Mouse (Mus musculus) right cerebral cortex, postnatal 36 days (tissue): ENCODE data around the gene Hist1h2an.
"Not testable (repeated sequence)": the region's sequence is repeated elsewhere in the genome, so short reads cannot be mapped to it uniquely, and the experiment has no call there.

Experiments
- DNase-seq, 2 experiments: peaks; one replicate each; pipeline ENCODE4 v3.0.0; 2022; ENCODE audit warnings: low spot score in 2 of 2, mixed read lengths in 1 of 2

Hist1h2an gene

DNA sequence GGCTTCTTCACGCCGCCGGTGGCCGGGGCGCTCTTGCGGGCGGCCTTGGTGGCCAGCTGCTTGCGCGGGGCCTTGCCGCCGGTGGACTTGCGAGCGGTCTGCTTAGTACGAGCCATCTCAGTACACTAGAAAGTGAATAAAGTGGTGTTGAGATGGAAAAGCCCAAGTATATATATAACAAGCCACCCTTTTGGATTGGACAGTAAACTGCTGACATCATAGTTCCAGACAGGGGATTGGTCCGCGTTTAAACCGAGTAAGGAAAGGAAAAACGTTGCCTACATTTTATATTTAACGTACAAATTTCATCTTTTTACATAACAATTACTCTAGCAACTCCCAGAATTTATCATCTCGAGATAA lies 3.8 kb downstream of the Hist1h2an start, which contains the start of gene Hist1h3i:
Hist1h3i (minus strand) TSS at position 116 of the 363 bp plus-strand sequence.
- peak; percentile 55 to 66 for DNase-seq

DNA sequence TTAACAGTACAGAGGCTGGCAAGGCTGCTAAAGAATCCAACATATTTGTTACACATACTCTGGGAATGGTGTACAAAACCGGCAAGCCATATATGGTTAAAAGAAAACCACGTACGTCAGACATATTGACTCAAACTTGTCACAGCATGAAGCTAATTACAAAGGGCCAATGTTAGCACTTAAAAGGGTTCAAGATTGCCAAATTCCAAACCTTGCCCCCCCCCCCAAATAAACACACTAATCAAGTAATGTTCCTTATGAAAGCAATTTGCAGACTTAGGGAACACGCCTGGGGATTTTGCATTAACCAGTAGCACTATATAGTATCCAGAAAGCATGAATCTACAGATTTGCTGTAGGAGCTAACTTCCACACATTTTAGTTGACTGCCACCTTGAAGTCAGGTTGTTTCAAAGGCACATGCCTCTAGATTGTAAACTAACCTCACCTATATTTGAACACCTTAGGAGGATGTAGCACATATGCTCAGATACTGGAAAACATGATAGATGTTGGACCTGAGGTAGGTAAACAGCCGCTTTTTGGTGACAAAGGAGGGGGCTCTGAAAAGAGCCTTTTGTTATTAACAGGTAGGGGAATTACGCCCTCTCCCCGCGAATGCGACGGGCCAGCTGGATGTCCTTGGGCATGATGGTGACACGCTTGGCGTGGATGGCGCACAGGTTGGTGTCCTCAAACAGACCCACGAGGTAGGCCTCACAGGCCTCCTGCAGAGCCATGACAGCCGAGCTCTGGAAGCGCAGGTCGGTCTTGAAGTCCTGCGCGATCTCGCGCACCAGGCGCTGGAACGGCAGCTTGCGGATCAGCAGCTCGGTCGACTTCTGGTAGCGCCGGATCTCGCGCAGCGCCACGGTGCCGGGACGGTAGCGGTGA lies 4.4 kb downstream of the Hist1h2an start:
- DNase-seq: peak; percentile 9 to 11

DNA sequence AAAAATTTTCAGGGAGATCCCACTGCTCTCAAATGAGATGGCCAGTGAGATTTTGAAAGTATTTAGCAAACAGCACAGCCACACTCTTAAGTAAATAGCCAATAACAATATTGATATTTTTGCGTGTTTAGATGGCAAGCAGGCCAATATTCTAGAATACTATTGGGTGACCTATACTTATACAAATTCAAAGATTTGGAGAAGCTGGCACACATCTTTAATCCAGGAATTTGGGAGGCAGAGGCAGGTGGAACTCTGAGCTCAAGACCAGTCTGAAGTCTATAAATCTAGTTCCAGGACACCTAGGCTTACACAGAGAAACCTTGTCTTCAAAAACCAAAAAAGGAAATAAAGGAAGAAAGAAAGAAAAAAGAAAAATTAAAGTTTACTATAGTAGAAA lies 5.4 kb downstream of the Hist1h2an start:
- no peak for DNase-seq

DNA sequence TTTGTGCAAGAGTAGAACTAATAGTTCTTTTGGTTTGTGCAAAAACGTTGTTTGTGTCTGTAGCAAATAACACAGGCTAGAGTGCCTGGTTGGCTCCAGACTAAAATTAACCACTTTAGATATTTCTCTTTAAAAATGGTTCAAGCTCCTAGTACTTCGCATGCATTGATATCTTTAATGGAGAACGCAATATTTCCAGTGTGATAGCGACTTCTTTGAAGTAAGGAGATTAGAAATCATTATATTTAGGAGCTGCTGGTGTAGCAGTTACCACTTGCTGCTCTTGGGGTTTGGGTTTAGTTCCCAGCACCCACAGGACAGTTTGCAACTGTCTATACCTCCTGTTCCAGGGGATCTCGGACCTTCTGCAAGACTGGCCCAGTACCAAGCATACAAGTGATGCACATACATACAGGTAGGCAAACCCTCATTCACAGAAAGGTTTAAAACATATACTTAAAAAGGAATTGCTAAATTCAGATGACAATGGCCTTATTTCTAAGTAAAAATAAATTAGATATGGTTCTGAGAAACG lies 5.9 kb downstream of the Hist1h2an start:
- no peak for DNase-seq

DNA sequence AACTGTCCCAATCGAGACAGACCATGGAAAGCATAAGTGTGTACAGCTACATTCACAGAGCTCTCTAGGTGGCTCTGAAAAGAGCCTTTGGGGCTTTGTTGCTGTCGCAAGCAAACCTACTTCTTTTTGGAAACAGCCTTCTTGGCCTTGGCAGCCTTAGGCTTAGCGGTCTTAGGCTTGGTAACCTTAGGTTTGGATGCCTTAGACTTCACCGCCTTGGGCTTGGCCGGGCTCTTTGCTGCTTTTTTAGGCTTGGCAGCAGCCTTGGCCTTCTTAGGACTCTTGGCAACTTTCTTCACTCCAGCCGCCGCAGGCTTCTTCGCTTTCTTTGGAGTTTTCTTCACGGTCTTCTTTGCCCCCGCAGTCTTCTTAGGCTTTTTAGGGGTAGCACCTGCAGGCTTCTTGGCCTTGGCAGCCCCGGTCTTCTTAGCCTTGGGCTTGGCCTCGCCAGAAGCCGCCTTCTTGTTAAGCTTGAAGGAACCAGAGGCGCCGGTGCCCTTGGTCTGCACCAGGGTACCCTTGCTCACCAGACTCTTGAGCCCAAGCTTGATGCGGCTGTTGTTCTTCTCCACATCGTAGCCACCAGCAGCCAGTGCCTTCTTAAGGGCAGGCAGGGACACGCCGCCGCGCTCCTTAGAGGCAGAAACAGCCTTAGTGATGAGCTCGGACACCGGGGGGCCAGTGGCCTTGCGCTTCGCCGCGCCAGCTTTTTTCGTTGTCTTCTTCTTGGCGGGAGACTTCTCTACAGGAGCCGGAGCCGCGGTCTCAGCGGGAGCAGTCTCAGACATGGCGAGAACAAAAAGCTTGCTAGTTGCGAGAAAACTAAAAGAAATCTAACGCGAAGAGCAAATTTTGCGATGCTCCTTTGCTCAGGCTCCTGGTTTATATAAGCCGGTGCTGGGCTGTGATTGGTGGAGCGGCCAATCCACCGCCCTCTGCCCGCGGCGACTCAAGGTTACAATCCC lies 7.0 kb downstream of the Hist1h2an start, which contains the start of gene Hist1h1b:
Hist1h1b (minus strand) TSS at position 859 of the 965 bp plus-strand sequence.
- DNase-seq: peak; percentile 36 to 57

DNA sequence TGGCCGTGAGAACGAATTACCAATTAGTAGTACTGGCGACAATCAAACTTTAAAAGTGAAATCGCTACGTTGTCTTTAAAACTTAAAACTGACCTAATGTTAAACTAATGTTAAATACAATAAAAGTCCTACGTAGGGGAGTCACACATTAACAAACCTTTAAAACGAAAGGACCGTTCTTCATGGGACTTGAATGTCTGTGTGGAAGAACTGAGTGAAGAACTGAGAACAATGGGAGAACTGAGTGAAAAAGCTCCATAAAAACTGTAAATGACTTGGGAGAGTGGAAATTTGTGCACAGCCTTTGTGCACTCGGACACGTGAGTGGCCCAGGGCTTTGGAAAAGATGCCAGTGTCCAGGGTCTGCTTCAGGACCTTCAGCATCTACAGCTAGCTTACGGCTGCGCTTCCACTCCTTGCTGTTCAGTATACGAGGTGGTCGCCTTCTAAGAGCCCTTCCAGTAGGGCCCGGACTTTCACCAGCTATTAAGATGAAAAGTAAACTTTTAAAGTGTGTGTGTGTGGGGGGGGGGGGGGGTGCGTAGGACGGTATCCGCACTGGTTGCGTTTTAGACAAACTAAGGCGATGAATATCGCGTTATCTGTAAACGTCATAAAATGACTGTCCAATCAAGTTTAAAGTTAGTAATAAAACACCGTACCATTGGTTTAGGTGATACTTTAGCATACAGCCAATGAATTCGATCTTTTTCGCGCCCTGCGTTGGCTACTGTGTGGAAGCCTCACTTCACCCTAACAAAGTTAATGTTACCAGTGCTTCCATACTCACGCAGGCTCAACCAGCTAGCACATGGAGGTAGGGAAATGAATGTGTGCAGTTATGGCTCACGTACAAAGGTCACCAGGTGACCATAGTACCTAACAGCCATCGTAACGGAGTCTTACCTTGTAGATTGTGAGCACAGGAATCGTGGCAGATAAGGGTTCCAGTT lies 7.9 kb downstream of the Hist1h2an start:
- peak; percentile 53 to 68 for DNase-seq

DNA sequence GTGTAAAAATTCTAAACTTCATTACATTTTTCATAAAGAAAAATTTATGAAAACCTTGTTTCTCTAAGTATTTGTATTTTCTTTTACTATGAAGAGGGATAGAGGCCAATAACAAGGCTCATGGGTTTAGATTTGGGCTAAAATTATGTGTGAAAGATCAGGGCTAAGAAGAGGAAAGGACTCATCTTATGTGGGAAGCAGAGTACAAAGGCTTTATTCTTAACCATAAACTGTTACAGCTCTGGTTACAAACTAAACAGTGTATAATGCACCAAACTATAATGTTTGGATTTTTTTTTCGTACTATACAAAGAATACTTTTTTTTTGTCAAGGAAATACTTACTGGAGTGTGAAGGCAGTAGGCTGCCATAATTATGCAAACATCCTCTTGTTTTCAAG lies 31.3 kb downstream of the Hist1h2an start:
- no peak for DNase-seq

DNA sequence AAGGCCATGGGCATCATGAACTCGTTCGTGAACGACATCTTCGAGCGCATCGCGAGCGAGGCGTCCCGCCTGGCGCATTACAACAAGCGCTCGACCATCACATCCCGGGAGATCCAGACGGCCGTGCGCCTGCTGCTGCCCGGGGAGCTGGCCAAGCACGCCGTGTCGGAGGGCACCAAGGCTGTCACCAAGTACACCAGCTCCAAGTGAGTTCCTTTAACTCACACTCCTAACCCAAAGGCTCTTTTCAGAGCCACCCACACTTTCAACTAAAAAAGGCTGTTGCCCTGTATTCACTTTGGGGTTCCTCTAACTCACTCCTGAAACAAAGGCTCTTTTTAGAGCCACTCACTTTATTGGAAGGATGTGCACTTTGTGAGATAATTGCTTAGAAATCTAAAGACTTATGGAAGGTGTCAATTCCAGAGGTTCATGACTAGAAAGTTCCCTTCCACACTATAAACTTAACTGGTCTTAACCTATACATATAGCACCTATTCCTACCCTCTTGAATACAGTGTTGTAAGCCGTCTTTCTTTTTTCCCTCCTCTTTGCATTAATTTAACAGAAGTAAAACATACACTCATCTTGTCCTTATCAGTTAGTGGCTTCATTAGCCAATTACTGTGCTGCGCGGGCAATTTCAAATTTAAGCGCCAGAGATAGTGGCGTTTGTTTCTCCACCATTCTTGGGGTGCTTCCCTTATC lies 32.6 kb downstream of the Hist1h2an start:
- DNase-seq: not testable (repeated sequence)

DNA sequence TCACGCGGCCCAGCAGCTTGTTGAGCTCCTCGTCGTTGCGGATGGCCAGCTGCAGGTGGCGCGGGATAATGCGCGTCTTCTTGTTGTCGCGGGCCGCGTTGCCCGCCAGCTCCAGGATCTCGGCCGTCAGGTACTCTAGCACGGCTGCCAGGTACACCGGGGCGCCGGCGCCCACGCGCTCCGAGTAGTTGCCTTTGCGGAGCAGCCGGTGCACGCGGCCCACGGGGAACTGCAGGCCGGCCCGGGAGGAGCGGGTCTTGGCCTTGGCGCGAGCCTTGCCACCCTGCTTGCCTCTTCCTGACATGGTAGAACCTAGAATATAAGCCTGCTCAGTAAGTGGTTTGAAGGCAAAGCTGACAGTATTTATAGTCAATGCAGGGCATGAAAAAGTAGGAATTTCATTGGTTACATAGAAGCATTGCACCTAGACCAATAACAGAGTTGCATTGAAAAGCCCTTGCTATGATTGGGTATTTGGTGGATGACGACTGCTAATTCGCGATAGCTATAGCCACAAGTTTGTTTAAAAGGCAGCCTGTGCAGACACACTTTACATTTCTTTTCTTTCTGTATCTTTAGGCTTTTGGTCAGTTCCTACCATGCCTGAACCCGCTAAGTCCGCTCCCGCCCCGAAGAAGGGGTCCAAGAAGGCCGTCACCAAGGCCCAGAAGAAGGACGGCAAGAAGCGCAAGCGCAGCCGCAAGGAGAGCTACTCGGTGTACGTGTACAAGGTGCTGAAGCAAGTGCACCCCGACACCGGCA lies 33.3 kb downstream of the Hist1h2an start, which contains the start of the genes Hist1h2ak and Hist1h2bn:
Hist1h2ak (minus strand) TSS at position 304 of the 762 bp plus-strand sequence.
Hist1h2bn (plus strand) TSS at position 600 of the 762 bp plus-strand sequence.
- DNase-seq: peak; percentile 61 to 85

DNA sequence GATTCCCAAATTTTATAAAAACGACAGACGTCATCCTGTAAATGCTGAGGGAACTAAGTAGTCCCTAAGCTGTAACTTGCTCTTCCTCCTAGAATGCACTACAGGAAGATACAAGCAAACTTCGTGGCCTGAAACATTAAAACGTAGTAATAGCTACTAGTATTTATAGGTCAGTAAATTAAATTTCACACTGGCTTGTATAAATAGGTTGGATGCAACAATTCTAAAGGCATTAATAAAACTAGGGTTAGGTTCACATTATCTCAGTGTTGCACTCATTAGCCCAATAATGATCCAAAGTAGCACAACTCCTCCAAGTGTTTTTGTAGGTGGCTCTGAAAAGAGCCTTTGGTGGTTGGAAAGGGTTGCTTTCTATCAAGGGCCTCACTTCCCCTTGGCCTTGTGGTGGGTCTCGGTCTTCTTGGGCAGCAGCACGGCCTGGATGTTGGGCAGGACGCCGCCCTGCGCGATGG lies 33.9 kb downstream of the Hist1h2an start:
- DNase-seq: no peak

DNA sequence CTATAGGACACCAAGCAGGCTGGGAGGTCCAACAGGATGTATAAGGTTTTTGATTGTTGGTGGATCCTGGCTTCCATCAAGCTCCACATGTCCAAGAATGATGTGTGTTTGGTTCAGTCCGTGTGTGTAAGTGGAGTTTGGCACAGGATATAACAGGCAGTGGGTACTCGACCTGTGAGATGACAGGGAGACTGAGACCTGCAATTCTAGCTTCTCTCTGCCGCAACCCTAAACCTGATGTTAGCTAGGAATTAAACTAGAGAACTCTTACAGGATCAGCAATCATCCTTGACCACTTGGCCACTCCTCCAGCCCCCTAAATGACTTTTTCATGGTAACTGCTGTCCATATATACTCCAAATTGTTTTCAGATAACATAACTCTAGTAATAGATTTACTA lies 34.7 kb downstream of the Hist1h2an start:
- DNase-seq: no peak

DNA sequence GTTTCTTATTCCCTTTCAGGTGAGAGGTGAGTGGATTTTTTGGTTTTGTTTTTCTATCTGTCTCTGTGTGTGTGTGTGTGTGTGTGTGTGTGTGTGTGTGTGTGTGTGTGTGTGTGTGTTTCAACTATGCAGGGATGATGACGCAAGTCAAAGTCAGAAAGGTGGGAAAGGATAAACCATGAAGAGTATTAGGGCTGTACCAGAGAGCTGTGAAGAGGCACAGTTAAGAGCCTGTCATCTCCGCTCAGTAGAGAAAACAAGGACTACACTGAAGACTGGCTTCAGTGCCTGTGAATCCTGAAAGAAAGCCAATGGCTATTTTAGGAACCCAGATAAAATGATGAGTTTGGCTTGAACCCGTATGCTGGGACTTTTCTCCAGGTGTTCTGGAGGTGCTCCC lies 35.2 kb downstream of the Hist1h2an start:
- no peak for DNase-seq

DNA sequence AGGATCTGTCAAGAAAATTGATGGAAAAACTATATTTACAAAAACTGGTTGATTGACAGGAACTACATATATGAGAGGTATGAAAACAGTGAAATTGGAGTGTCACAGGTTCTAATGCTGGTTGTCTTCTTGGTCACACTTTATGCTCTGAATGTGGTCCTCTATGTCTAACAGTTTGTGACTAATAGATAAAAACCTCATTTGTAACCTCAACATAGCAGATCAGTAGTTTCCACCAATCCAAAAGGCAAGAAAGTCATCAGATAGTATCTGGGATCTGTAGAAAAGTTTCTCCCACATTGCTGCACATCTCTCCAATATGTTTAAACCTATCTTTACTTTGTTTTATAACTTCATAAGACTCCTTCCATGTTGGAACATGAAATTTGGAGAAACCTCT lies 35.6 kb downstream of the Hist1h2an start:
- DNase-seq: no peak

DNA sequence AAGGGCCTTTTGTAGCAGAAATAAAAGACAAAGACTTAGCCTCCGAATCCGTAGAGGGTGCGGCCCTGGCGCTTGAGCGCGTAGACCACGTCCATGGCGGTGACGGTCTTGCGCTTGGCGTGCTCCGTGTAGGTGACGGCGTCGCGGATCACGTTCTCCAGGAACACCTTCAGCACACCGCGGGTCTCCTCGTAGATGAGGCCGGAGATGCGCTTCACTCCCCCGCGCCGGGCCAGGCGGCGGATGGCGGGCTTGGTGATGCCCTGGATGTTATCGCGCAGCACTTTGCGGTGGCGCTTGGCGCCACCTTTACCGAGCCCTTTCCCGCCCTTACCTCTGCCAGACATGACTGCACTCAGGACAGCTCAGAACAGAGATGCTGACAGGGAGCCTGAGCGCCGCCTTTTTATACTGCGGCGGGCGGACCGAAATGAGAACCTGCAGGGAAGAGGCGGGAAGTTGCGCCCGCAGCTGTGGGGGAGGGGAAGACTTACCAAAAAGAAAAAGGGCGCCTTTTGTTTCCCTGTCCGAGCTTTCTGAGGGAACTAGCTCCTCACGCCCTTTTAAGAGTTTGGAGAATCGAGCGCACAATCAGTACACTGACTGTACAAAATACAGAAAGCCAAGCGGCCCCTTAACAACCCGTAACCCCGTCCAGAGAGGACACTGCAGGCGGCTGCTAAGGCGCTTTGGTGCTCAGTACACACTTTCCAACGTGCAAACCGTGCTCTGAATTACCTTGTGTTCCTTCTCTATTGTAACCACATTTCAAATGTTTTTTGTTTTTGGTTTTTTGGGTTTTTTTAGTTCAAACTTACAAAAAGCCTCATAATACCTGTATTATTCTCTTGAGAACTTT lies 36.6 kb downstream of the Hist1h2an start, which contains the start of gene Hist1h4k:
Hist1h4k (minus strand) TSS at position 347 of the 859 bp plus-strand sequence.
- DNase-seq: peak; percentile 92 to 93

DNA sequence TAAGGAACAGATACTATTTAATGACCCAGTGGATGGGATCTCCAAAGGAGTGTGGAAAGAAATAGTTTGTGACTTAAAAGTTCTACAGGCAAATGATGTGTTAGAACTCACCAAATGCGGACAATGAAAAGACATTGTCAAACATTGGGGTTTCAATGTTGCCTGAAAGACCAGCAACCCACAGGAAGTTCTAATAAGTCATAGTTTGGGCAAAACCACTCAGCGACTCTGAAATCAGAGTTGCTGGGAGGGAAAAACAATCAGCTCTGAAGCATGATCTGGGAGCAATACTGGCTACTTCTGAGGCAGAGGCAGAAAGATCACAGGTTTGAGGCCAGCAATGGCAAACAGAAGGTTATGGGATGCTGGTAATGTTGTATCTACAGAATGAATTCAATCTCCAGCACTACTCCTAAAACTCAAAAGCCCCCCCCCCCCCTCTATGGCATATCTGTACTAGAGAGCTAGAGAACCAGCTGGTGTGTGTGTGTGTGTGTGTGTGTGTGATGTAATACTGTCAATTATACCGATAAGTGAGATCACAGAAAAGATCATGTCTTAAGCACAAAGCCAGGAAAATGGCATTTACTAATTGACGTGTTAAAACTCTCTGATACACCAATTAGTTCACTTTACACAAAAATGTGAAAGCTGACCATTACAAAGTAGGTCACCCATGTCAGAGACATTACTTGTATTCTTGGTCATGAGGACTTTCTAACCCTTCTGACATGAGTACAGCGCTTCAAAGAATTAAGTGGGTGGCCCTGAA lies 37.4 kb downstream of the Hist1h2an start:
- DNase-seq: no peak

DNA sequence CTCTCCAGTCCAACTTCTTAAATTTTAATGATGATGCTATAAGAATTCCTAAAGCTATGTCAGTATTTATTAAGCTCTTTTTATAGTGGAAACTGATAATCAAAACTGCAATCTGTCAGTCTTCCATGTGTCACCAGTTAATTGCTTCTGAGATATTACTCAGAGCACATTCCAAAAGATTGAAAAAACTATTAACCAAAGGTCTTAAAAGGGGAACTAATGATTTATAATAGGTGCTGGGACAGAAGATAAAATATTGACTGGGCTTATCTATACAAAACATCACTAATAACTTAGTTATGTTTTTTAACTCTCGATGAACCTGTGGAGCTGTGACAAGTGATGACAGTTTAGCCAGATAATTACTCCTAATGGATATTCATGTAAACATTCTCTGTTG lies 42.0 kb downstream of the Hist1h2an start:
- DNase-seq: no peak
